Mouse (Mus musculus): ENCODE measurements around the gene Fasl.

- TF ChIP-seq CTCF (IDR thresholded peaks at IDR 0.05; ENCODE audit: borderline replicate concordance, insufficient read depth, low read depth, low read length), result no peak
- TF ChIP-seq POLR2A (IDR thresholded peaks at IDR 0.05; ENCODE audit: borderline replicate concordance, insufficient read depth, low read length), result no peak
Measured at GRCm38 (mm10) chr1:161761556-161761955, 26.7 kb downstream of the Fasl start.

Data from cerebellum, adult 2 months (tissue).